Mouse (Mus musculus) neural tube, embryonic 15.5 days (tissue): Measurements from ENCODE around the gene Glyr1. TPM values are rescaled to one million over a fixed set of nuclear protein-coding genes. Genes with fewer than 3 reads are reported as not detected.
A peak's percentile ranks its signal among the peaks of the same experiment; 100 is the strongest.

Experiments
- ATAC-seq: fragments of 200-750 bp; cut with Nextera tagmentation; 2 replicates; pipeline ENCODE4 v1.8.0; 2017; ENCODE audit warnings: mild to moderate bottlenecking, moderate TSS enrichment, moderate library complexity; ENCODE audit not compliant: low FRiP score
- H3K27ac ChIP-seq: fragments of 300-500 bp; sonication (generic); replicated peaks from 2 replicates; pipeline ENCODE4 v1.5.1; 2015; ENCODE audit warnings: mild to moderate bottlenecking, inconsistent platforms
- H3K27me3 ChIP-seq: fragments of 300-500 bp; sonication (generic); replicated peaks from 2 replicates; pipeline ENCODE4 v1.6.1; 2015; ENCODE audit warnings: inconsistent platforms
- H3K36me3 ChIP-seq: fragments of 300-500 bp; sonication (generic); 2 replicates; pipeline ENCODE4 v1.6.1; 2015; ENCODE audit warnings: inconsistent platforms
- H3K4me1 ChIP-seq: fragments of 300-500 bp; sonication (generic); 2 replicates; pipeline ENCODE4 v1.6.1; 2015; ENCODE audit warnings: inconsistent platforms
- H3K4me2 ChIP-seq: fragments of 300-500 bp; sonication (generic); 2 replicates; pipeline ENCODE4 v1.6.1; 2015; ENCODE audit warnings: inconsistent platforms, mild to moderate bottlenecking, moderate library complexity
- H3K4me3 ChIP-seq: fragments of 300-500 bp; sonication (generic); replicated peaks from 2 replicates; pipeline ENCODE4 v1.5.1; 2015; ENCODE audit warnings: mild to moderate bottlenecking, inconsistent platforms
- H3K9ac ChIP-seq: fragments of 300-500 bp; sonication (generic); replicated peaks from 2 replicates; pipeline ENCODE4 v1.6.1; 2015; ENCODE audit warnings: mild to moderate bottlenecking, inconsistent platforms
- H3K9me3 ChIP-seq: fragments of 300-500 bp; sonication (generic); replicated peaks from 2 replicates; pipeline ENCODE4 v1.6.1; 2016; ENCODE audit warnings: inconsistent platforms
- WGBS: fragments of 180-500 bp; shearing (Covaris S2); methylation state at CpG from one replicate; pipeline ENCODE4 v1.1.7; 2015; ENCODE audit warnings: mixed read lengths; 5-methylcytosine and 5-hydroxymethylcytosine counted together
- polyA plus RNA-seq: library from polyadenylated mRNA; unstranded; fragments of >200 nt; fragmentation: Nextera tagmentation; extraction: Ambion mirVana; gene quantifications from 2 replicates; pipeline ENCODE4 v1.2.1, GENCODE M21; 2015

Glyr1 gene
- polyA plus RNA-seq, 1 experiment from 2014 or later = 172 TPM

GRCm38 (mm10) chr16:4971626-4972025 is 78.0 kb downstream of the Glyr1 start:
- Histone ChIP-seq H3K4me2 (no peak overlapping the region), H3K9ac (no peak overlapping the region), H3K4me1 (no peaks in the 10 kb centered on the region), H3K4me3 (no peak overlapping the region), H3K9me3 (no peaks in the 10 kb centered on the region), H3K36me3 (peaks cover 24% of the 10 kb centered on the region), H3K27ac (no peak overlapping the region), H3K27me3 (no peaks in the 10 kb centered on the region)
- 84% methylated on average over 4 of the region's 4 CpGs for WGBS
- no peak for ATAC-seq

DNA sequence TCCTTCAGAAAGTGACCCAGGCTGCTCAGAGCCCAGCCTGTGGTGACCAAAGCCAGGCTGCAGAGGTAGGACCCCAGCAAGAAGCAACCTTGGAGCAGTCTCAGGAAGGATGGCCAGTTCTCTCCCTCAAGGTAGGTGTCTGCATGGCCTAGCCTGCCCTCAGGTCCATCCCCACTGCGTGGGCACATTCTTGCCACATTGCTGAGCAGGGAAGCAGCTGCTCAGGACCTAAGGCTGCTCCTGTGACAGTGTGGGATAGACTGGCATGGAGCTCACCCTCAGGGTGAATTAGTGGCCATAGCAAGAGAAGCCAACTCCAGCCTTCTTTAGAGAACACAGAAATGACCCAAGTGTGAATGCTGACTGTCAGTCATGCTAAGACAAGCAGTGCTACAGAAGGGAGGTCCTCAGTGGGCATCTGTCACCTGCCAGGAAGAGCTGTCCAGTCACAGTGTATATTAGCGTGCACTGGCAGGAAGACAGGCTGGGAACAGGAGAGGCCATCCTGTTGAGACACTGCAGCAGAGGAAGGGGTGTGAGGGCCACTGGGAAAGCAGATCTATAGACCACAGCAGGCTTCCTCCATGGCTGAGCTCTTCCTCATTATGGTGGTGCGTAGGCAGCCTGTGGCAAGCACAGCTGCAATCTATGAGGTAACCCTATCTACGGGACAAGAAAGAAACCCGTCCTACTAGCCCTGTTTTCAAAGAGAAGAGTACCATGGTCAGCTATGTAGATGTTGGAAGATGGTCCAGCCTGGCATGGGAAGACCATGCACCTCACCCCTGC is 80.4 kb downstream of the Glyr1 start:
- Histone ChIP-seq H3K4me2 (no peak overlapping the region), H3K4me3 (no peak overlapping the region), H3K27ac (no peak overlapping the region), H3K9ac (no peak overlapping the region), H3K4me1 (peaks cover 14% of the 10 kb centered on the region), H3K27me3 (no peaks in the 10 kb centered on the region), H3K36me3 (peaks cover 24% of the 10 kb centered on the region), H3K9me3 (no peaks in the 10 kb centered on the region)
- ATAC-seq = no peak
- 86% methylated on average over 5 of the region's 5 CpGs for WGBS

DNA sequence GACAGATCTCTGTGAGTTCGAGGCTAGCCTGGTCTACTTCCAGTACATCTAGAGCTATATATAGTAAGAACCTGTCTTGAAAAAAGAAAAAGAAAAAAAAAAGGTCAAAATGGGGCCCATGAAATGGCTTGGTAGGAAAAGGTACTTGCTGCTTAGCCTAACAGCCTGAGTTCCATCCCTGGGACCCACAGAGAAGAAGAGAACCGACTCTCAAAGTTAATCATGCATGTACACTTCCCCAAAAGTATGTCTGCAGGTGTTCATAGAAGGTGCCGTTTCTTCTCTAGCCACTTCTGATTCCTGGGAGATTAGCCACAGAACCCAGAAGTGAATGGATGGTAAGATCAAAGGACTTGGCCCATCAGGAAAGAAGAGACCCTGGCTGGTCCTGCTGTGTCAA is 81.2 kb downstream of the Glyr1 start:
- H3K4me1 ChIP-seq = peaks cover 14% of the 10 kb centered on the region
- ATAC-seq = no peak
- H3K4me3 ChIP-seq = no peak overlapping the region
- WGBS = 82% methylated on average over 3 of the region's 3 CpGs
- H3K9me3 ChIP-seq = no peaks in the 10 kb centered on the region
- H3K36me3 ChIP-seq = peaks cover 24% of the 10 kb centered on the region
- no peaks in the 10 kb centered on the region for H3K27me3 ChIP-seq
- H3K27ac ChIP-seq = no peak overlapping the region
- H3K9ac ChIP-seq = no peak overlapping the region
- H3K4me2 ChIP-seq = no peak overlapping the region

GRCm38 (mm10) chr16:4965392-4966129 is 84.1 kb downstream of the Glyr1 start:
- no peak for ATAC-seq
- Histone ChIP-seq H3K36me3 (peaks cover 20% of the 10 kb centered on the region; the same call in 1 of the 2 replicates), H3K9me3 (no peaks in the 10 kb centered on the region), H3K4me2 (peak overlapping the region; percentile 83), H3K9ac (no peak overlapping the region), H3K27me3 (no peaks in the 10 kb centered on the region), H3K27ac (peak overlapping the region; percentile 89; the same call in 1 of the 2 replicates), H3K4me3 (peak overlapping the region; percentile 99), H3K4me1 (peaks cover 39% of the 10 kb centered on the region)
- 91% methylated on average over 8 of the region's 8 CpGs for WGBS

DNA sequence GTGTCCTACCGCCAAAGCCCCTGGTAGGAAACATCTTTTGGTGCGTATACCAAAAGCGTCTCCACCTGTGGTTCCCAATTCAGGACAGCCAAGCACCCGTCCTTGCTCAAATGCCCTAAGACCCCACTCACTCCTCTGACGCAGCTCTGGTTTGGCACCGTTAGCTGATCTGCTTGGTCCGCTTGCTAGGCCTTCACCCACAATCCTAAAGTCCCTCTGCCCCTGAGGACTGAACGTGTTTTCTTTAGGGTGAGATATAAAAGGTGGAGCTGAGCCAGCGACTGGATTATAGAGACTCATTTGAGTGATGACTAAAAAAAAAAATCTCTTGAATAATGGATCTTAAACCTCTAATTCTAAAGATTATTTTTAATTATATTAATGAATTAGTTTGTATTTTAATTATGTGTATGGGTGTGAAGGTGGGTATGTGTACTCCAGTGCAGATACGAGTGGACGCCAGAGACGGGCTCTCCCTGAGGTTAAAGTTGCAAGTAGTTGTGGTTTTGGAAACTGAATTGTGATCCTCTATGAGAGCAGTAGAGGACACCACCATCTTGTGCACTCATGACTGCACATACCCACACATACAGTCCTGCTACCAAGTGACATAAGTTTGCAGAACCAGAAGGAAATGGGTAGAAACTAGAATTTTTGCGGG is 84.8 kb downstream of the Glyr1 start:
- Histone ChIP-seq H3K27ac (peak overlapping the region; percentile 89), H3K27me3 (no peaks in the 10 kb centered on the region), H3K9me3 (no peaks in the 10 kb centered on the region), H3K4me3 (peak overlapping the region; percentile 99), H3K9ac (peak overlapping the region; percentile 95), H3K4me2 (peak overlapping the region; percentile 83), H3K36me3 (peaks cover 25% of the 10 kb centered on the region; the same call in 1 of the 2 replicates), H3K4me1 (peaks cover 44% of the 10 kb centered on the region)
- WGBS = 22% methylated on average over 13 of the region's 13 CpGs
- peak; percentile 17; the same call in 1 of the 2 replicates for ATAC-seq

Other genes with a start within 250 kb of the Glyr1 start
- 0.54 and 0.60 TPM in 2 replicates for gene 4930562C15Rik, start 214.4 kb downstream of the Glyr1 start, polyA plus RNA-seq
- 66.0 and 66.7 TPM in 2 replicates for gene Ubald1, start 169.5 kb downstream of the Glyr1 start, polyA plus RNA-seq
- gene Mgrn1, start 163.6 kb downstream of the Glyr1 start, polyA plus RNA-seq = 122 and 125 TPM in 2 replicates
- gene Nudt16l1, start 111.1 kb downstream of the Glyr1 start, polyA plus RNA-seq = 128 and 140 TPM in 2 replicates
- 68.6 and 71.5 TPM in 2 replicates for gene Anks3, start 85.7 kb downstream of the Glyr1 start, polyA plus RNA-seq
- not detected in 2 replicates for gene Sept12, start 52.0 kb downstream of the Glyr1 start, polyA plus RNA-seq
- gene Smim22, start 42.6 kb downstream of the Glyr1 start, polyA plus RNA-seq = 0.47 and 10.6 TPM in 2 replicates
- 158 and 170 TPM in 2 replicates for gene Rogdi, start 36.3 kb downstream of the Glyr1 start, polyA plus RNA-seq
- gene Ubn1, start 194 bp upstream of the Glyr1 start, polyA plus RNA-seq = 11.1 and 14.6 TPM in 2 replicates
- 0.35 and 1.0 TPM in 2 replicates for gene Ppl, start 82.6 kb upstream of the Glyr1 start, polyA plus RNA-seq
- 0.33 and 0.34 TPM in 2 replicates for gene Sec14l5, start 97.2 kb upstream of the Glyr1 start, polyA plus RNA-seq
- 13.2 and 17.7 TPM in 2 replicates for gene Nagpa, start 154.1 kb upstream of the Glyr1 start, polyA plus RNA-seq
- 13.6 and 13.9 TPM in 2 replicates for gene AU021092, start 172.4 kb upstream of the Glyr1 start, polyA plus RNA-seq
- 38.0 and 42.8 TPM in 2 replicates for gene Alg1, start 183.8 kb upstream of the Glyr1 start, polyA plus RNA-seq
- 6.7 and 13.1 TPM in 2 replicates for gene Eef2kmt, start 206.1 kb upstream of the Glyr1 start, polyA plus RNA-seq